In genomic region chr6:122591027-122591758, GRCm38 (mm10) we compare ENCODE assay signal across 24 mouse cellular contexts. TPM values are rescaled to one million over a fixed set of nuclear protein-coding genes. Genes with fewer than 3 reads are reported as not detected.
"Had no signal": no experiment of that assay in that cellular context is flagged by ENCODE, and none has a peak within 500 bp of the region (broad histone marks: within the 10 kb centered on the region; RNA-seq: fewer than 3 reads in every experiment).

No protein-coding gene starts in this region.

- H3K27me3 ChIP-seq: kidney, embryonic 15.5 days; limb, embryonic 15.5 days; liver, embryonic 12.5 days; midbrain, embryonic 15.5 days; neural tube, embryonic 12.5 days had no signal

- H3K36me3 ChIP-seq: kidney, embryonic 15.5 days; limb, embryonic 15.5 days; liver, embryonic 12.5 days; midbrain, embryonic 10.5 days; midbrain, embryonic 15.5 days; neural tube, embryonic 12.5 days had no signal

- H3K4me3 ChIP-seq: kidney, embryonic 15.5 days; limb, embryonic 15.5 days; liver, embryonic 12.5 days; midbrain, embryonic 10.5 days; midbrain, embryonic 15.5 days; neural tube, embryonic 12.5 days had no signal

- H3K9ac ChIP-seq: kidney, embryonic 15.5 days; limb, embryonic 15.5 days; liver, embryonic 12.5 days; lung, embryonic 14.5 days; midbrain, embryonic 15.5 days; neural tube, embryonic 12.5 days had no signal

- H3K27ac ChIP-seq: kidney, embryonic 15.5 days; limb, embryonic 15.5 days; liver, embryonic 12.5 days; midbrain, embryonic 10.5 days; midbrain, embryonic 15.5 days; neural tube, embryonic 12.5 days had no signal

- H3K4me1 ChIP-seq: kidney, embryonic 15.5 days; limb, embryonic 15.5 days; liver, embryonic 12.5 days; midbrain, embryonic 10.5 days; midbrain, embryonic 15.5 days; neural tube, embryonic 12.5 days had no signal

- ATAC-seq: liver, embryonic 12.5 days; midbrain, embryonic 15.5 days had no signal

- H3K4me2 ChIP-seq: kidney, embryonic 15.5 days; limb, embryonic 15.5 days; liver, embryonic 12.5 days; lung, embryonic 14.5 days; midbrain, embryonic 15.5 days; neural tube, embryonic 12.5 days had no signal

- DNase-seq: kidney, adult 18-20 months; kidney, postnatal 14 days; layer of hippocampus, postnatal 36 days; lung, embryonic 14.5 days; lung, postnatal 10 days; lung, postnatal 4 days; right cerebral cortex, postnatal 4 days; thymus, adult 2 months; thymus, postnatal 36 days had no signal

- H3K9me3 ChIP-seq: kidney, embryonic 15.5 days; limb, embryonic 15.5 days; liver, embryonic 12.5 days; midbrain, embryonic 10.5 days; midbrain, embryonic 15.5 days; neural tube, embryonic 12.5 days had no signal

RNA-seq across cellular contexts. Expression of gene Gdf3, which starts 18.7 kb away (rescaled TPM):
- total RNA-seq: layer of hippocampus, postnatal 36 days; left cerebral cortex, adult 8-10 months; left cerebral cortex, postnatal 25 days had no signal
- polyA plus RNA-seq: kidney, embryonic 15.5 days; lung, embryonic 14.5 days; midbrain, embryonic 15.5 days; neural tube, embryonic 12.5 days had no signal

RNA-seq across cellular contexts. Expression of gene Dppa3, which starts 35.0 kb away (rescaled TPM):
- total RNA-seq: layer of hippocampus, postnatal 36 days; left cerebral cortex, adult 8-10 months; left cerebral cortex, postnatal 25 days; megakaryocyte, adult 5-6 weeks; monocyte, adult 5-6 weeks; neutrophil, adult 5-6 weeks had no signal
- polyA plus RNA-seq: kidney, embryonic 15.5 days; limb, embryonic 11.5 days; limb, embryonic 15.5 days; liver, embryonic 12.5 days; liver, embryonic 16.5 days; lung, embryonic 14.5 days; midbrain, embryonic 10.5 days; midbrain, embryonic 15.5 days; neural tube, embryonic 12.5 days; spleen, adult 2 months had no signal

RNA-seq across cellular contexts. Expression of gene Aicda, which starts 37.6 kb away (rescaled TPM):
- total RNA-seq: layer of hippocampus, postnatal 36 days; left cerebral cortex, adult 8-10 months; left cerebral cortex, postnatal 25 days; megakaryocyte, adult 5-6 weeks; monocyte, adult 5-6 weeks had no signal
- polyA plus RNA-seq: kidney, embryonic 15.5 days; liver, embryonic 12.5 days; liver, embryonic 16.5 days; lung, embryonic 14.5 days; midbrain, embryonic 10.5 days; testis, adult 2 months had no signal
